Mouse (Mus musculus): ENCODE measurements around the gene Inpp4a.

- no peak for TF ChIP-seq CHD2 (IDR thresholded peaks at IDR 0.05; ENCODE audit: low read depth, low read length)
- TF ChIP-seq ZNF384 (IDR thresholded peaks at IDR 0.05; ENCODE audit: low read depth, low read length) = no peak
- no peak for TF ChIP-seq MAFK (IDR thresholded peaks at IDR 0.05; ENCODE audit: insufficient read depth, low read depth, low read length)
- TF ChIP-seq ZC3H11A (IDR thresholded peaks at IDR 0.05; ENCODE audit: borderline replicate concordance, low read depth, low read length) = no peak
Measured at GRCm38 (mm10) chr1:37436419-37436818, 136.8 kb downstream of the Inpp4a start.
